Mouse (Mus musculus): ENCODE data around the gene Gm4969. TPM values are rescaled to one million over a fixed set of nuclear protein-coding genes. Genes with fewer than 3 reads are reported as not detected.

Gm4969 gene
- total and polyA plus RNA-seq, 3 experiments, result not detected

- TF ChIP-seq GATA1 (IDR thresholded peaks at IDR 0.05; ENCODE audit: low read depth, low read length) (0 out of 2 replicates have a peak, but pooled peaks have one; percentile 5), POLR2AphosphoS2 (IDR thresholded peaks at IDR 0.05; ENCODE audit: low read length) (no peak), ZNF384 (IDR thresholded peaks at IDR 0.05; ENCODE audit: low read depth, low read length) (no peak), ZKSCAN1 (IDR thresholded peaks at IDR 0.05; ENCODE audit: low read depth, low read length) (no peak), MXI1 (IDR thresholded peaks at IDR 0.05; ENCODE audit: low read depth, low read length) (peak; percentile 48; the same call in 1 of the 2 replicates), HCFC1 (IDR thresholded peaks at IDR 0.05; ENCODE audit: low read depth, low read length) (no peak)
These were observed 32.1 kb downstream of the Gm4969 start (continued) for GRCm38 (mm10) chr7:19086042-19086441.

- Histone ChIP-seq H3K4me3 (ENCODE audit: control insufficient read depth in 1 of 2, insufficient read depth in 1 of 2, low read depth in 2 of 2, low read length in 2 of 2) (no peak overlapping the region), H3K4me1 (ENCODE audit: control insufficient read depth in 1 of 2, insufficient read depth in 2 of 2, low read length in 2 of 2) (peaks cover 5 to 14% of the 10 kb centered on the region in 2 experiments), H3K27me3 (ENCODE audit: control insufficient read depth in 1 of 2, insufficient read depth in 2 of 2, low read length in 2 of 2) (no peaks in the 10 kb centered on the region), H3K79me2 (ENCODE audit: control insufficient read depth, insufficient read depth, low read length, poor library complexity) (no peaks in the 10 kb centered on the region), H3K27ac (ENCODE audit: control insufficient read depth, low read depth, low read length) (no peak overlapping the region), H3K9me3 (replicated peaks; ENCODE audit: insufficient read depth, low read length) (no peaks in the 10 kb centered on the region), H3K36me3 (ENCODE audit: control insufficient read depth in 1 of 2, insufficient read depth in 2 of 2, low read length in 2 of 2) (peaks cover 0 to 8% of the 10 kb centered on the region in 2 experiments; a peak in 2 of 4 replicates), H3K9ac (ENCODE audit: control insufficient read depth, low read depth, low read length, poor library complexity, severe bottlenecking) (no peak overlapping the region)
- no peak for DNase-seq (ENCODE audit: low read depth, low spot score)
- TF ChIP-seq MAZ (IDR thresholded peaks at IDR 0.05; ENCODE audit: low read depth, low read length) (0 out of 2 replicates have a peak, but pooled peaks have one; percentile 22), CHD1 (IDR thresholded peaks at IDR 0.05; ENCODE audit: low read depth, low read length) (no peak), E2F4 (IDR thresholded peaks at IDR 0.05; ENCODE audit: borderline replicate concordance, low read depth, low read length) (no peak), HCFC1 (IDR thresholded peaks at IDR 0.05; ENCODE audit: low read depth, low read length) (no peak)
These were observed 32.7 kb downstream of the Gm4969 start for GRCm38 (mm10) chr7:19085495-19085894.

DNA sequence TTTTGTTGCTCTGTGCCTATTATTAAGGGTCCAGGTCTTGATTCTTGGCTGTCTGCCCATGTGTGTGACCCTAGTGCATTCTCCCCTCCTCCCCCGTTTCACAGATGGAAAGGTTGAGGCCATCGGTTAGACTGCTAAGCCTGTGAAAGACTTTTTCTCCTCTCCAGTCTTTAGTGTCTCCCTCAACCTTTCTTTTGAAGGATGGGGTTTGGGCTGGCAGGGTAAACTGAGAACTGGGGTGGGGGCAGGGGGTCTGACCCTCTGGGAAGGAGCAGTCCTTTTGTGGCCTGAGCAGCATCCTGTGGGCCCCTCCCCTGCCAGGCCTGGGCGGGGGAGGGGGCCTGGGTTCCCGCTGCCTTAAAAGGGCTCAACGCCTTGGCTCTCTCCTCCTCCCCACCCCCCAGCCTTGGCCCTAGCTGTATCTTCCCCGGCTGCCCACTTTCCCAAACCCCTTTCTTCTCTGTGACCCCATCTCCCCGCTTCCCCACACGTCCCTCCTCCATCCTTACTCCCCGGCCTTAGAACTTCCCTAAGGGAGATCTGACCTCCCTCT lies 33.2 kb downstream of the Gm4969 start:
- TF ChIP-seq MAZ (IDR thresholded peaks at IDR 0.05; ENCODE audit: low read depth, low read length) (no peak), ZMIZ1 (IDR thresholded peaks at IDR 0.05; ENCODE audit: low read depth, low read length) (no peak), E2F4 (IDR thresholded peaks at IDR 0.05; ENCODE audit: borderline replicate concordance, low read depth, low read length) (no peak), NRF1 (IDR thresholded peaks at IDR 0.05; ENCODE audit: insufficient read depth, low read depth, low read length, poor library complexity, severe bottlenecking) (no peak), GABPA (IDR thresholded peaks at IDR 0.05; ENCODE audit: low read depth, low read length) (no peak)
- Histone ChIP-seq H3K4me1 (ENCODE audit: control insufficient read depth in 1 of 2, insufficient read depth in 2 of 2, low read length in 2 of 2) (peaks cover 5 to 14% of the 10 kb centered on the region in 2 experiments), H3K9me3 (replicated peaks; ENCODE audit: insufficient read depth, low read length) (no peaks in the 10 kb centered on the region), H3K27ac (ENCODE audit: control insufficient read depth, low read depth, low read length) (no peak overlapping the region), H3K4me3 (ENCODE audit: control insufficient read depth in 1 of 2, insufficient read depth in 1 of 2, low read depth in 2 of 2, low read length in 2 of 2) (no peak overlapping the region), H3K79me2 (ENCODE audit: control insufficient read depth, insufficient read depth, low read length, poor library complexity) (no peaks in the 10 kb centered on the region), H3K27me3 (ENCODE audit: control insufficient read depth in 1 of 2, insufficient read depth in 2 of 2, low read length in 2 of 2) (no peaks in the 10 kb centered on the region), H3K9ac (ENCODE audit: control insufficient read depth, low read depth, low read length, poor library complexity, severe bottlenecking) (no peak overlapping the region), H3K36me3 (ENCODE audit: control insufficient read depth in 1 of 2, insufficient read depth in 2 of 2, low read length in 2 of 2) (peaks cover 0 to 8% of the 10 kb centered on the region in 2 experiments; a peak in 2 of 4 replicates)
- no peak for DNase-seq (ENCODE audit: low read depth, low spot score)
